Mouse (Mus musculus) hindbrain, embryonic 11.5 days (tissue): ENCODE data around the gene L3mbtl1. TPM values are rescaled to one million over a fixed set of nuclear protein-coding genes. Genes with fewer than 3 reads are reported as not detected.

Source experiments
- ATAC-seq: fragments of 200-750 bp; cut with Nextera tagmentation; 2 replicates; pipeline ENCODE4 v1.8.0; 2017; ENCODE audit warnings: mild to moderate bottlenecking, moderate TSS enrichment, moderate library complexity; ENCODE audit not compliant: low FRiP score
- DNase-seq: peaks from one replicate; pipeline ENCODE4 v3.0.0-alpha.2; 2015; ENCODE audit warnings: low spot score
- H3K27ac ChIP-seq: fragments of 300-500 bp; sonication (generic); 2 replicates; pipeline ENCODE4 v1.5.1; 2014; ENCODE audit warnings: mild to moderate bottlenecking, low read depth, low read length
- H3K27me3 ChIP-seq: fragments of 300-500 bp; sonication (generic); 2 replicates; pipeline ENCODE4 v1.6.1; 2014; ENCODE audit warnings: mild to moderate bottlenecking, low read length, moderate library complexity, mixed read lengths; ENCODE audit not compliant: control insufficient read depth, insufficient read depth
- H3K36me3 ChIP-seq: fragments of 300-500 bp; sonication (generic); 2 replicates; pipeline ENCODE4 v1.6.1; 2014; ENCODE audit warnings: mild to moderate bottlenecking, low read length, moderate library complexity, mixed read lengths; ENCODE audit not compliant: control insufficient read depth, insufficient read depth
- H3K4me1 ChIP-seq: fragments of 300-500 bp; sonication (generic); replicated peaks from 2 replicates; pipeline ENCODE4 v1.6.1; 2014; ENCODE audit warnings: low read length, mixed read lengths; ENCODE audit not compliant: control insufficient read depth, insufficient read depth
- H3K4me2 ChIP-seq: fragments of 300-500 bp; sonication (generic); replicated peaks from 2 replicates; pipeline ENCODE4 v1.6.1; 2014; ENCODE audit warnings: mild to moderate bottlenecking, low read depth, low read length
- H3K4me3 ChIP-seq: fragments of 300-500 bp; sonication (generic); 2 replicates; pipeline ENCODE4 v1.5.1; 2014; ENCODE audit warnings: low read depth, low read length
- H3K9ac ChIP-seq: fragments of 300-500 bp; sonication (generic); 2 replicates; pipeline ENCODE4 v1.6.1; 2014; ENCODE audit warnings: low read depth, low read length
- H3K9me3 ChIP-seq: fragments of 300-500 bp; sonication (generic); 2 replicates; pipeline ENCODE4 v1.6.1; 2016; ENCODE audit warnings: low read length; ENCODE audit not compliant: control insufficient read depth
- WGBS: fragments of 180-500 bp; shearing (Covaris S2); extraction: QIAGEN DNeasy Blood & Tissue Kit; methylation state at CpG from one replicate; pipeline ENCODE4 v1.1.7; 2014; 5-methylcytosine and 5-hydroxymethylcytosine counted together
- polyA plus RNA-seq: library from polyadenylated mRNA; unstranded; fragments of >200 nt; fragmentation: Nextera tagmentation; extraction: Ambion mirVana; gene quantifications from 2 replicates; pipeline ENCODE4 v1.2.1, GENCODE M21; 2014

The L3mbtl1 gene
- polyA plus RNA-seq, 1 experiment from 2014 or later: 0.45 TPM

DNA sequence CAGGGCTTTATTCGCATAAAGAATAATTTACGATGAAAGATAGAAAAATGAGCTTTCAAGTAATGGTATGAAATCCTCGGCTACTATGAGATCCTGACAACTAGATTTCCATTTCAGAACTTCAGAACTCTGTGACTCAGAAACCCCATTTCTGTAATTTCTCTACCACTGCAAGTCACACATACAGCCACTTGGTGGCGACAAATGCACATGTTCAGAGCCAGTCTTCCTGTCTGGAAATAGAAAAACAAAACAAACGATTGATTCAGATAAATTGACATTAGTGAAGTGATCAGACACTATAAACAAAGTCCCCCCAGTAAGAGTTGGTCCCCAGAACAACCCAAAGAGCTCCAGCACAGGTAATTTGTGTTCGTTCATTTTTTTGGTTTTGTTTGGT lies 21.1 kb upstream of the L3mbtl1 start:
- no peak overlapping the region for H3K4me3 ChIP-seq
- H3K27ac ChIP-seq: no peak overlapping the region
- ATAC-seq (no peak), DNase-seq (peak; percentile 70)
- H3K4me1 ChIP-seq: no peaks in the 10 kb centered on the region
- H3K4me2 ChIP-seq: no peak overlapping the region
- no peak overlapping the region for H3K9ac ChIP-seq
- no peaks in the 10 kb centered on the region for H3K9me3 ChIP-seq
- no peaks in the 10 kb centered on the region for H3K36me3 ChIP-seq
- no peaks in the 10 kb centered on the region for H3K27me3 ChIP-seq
- 16% methylated on average over 6 of the region's 6 CpGs for WGBS

DNA sequence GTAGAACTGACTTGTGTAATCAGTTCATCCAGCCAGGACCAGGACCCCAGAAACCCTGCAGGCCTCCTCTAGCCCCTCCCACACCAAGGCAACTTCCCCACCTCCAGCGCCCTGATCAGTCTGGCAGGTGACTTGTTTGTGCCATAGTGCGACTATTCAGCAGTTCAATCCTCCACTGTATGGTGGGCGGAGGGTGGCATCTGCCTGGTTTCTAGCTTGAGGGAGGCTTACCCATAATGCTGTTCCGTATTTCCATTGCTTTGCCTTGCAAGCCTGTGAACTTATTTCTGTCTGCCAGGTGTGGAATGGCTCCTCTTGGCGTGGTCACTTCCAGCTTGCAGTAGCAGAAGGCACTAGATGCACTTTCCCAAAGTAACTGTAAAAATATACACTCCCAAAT lies 20.4 kb upstream of the L3mbtl1 start:
- H3K27me3 ChIP-seq: no peaks in the 10 kb centered on the region
- WGBS: 82% methylated on average over 5 of the region's 5 CpGs
- H3K9me3 ChIP-seq: no peaks in the 10 kb centered on the region
- no peaks in the 10 kb centered on the region for H3K36me3 ChIP-seq
- ATAC-seq (no peak), DNase-seq (no peak)
- no peak overlapping the region for H3K9ac ChIP-seq
- H3K4me1 ChIP-seq: no peaks in the 10 kb centered on the region
- no peak overlapping the region for H3K4me3 ChIP-seq
- H3K4me2 ChIP-seq: no peak overlapping the region
- H3K27ac ChIP-seq: no peak overlapping the region

GRCm38 (mm10) chr2:162924126-162924525 lies 19.1 kb upstream of the L3mbtl1 start:
- Histone ChIP-seq H3K27ac (no peak overlapping the region), H3K9me3 (no peaks in the 10 kb centered on the region), H3K4me3 (no peak overlapping the region), H3K4me2 (no peak overlapping the region), H3K4me1 (no peaks in the 10 kb centered on the region), H3K36me3 (no peaks in the 10 kb centered on the region), H3K9ac (no peak overlapping the region), H3K27me3 (no peaks in the 10 kb centered on the region)
- DNase-seq (no peak), ATAC-seq (no peak)
- 87% methylated on average over 5 of the region's 5 CpGs for WGBS

- DNase-seq: no peak
- WGBS: 65% methylated on average over 3 of the region's 3 CpGs
- peaks cover 2% of the 10 kb centered on the region; the same call in 1 of the 2 replicates for H3K27me3 ChIP-seq
- ATAC-seq: no peak
- H3K36me3 ChIP-seq: no peaks in the 10 kb centered on the region
- H3K4me1 ChIP-seq: 0 out of 2 replicates have a peak, but pooled peaks cover 2% of the 10 kb centered on the region
- H3K9me3 ChIP-seq: no peaks in the 10 kb centered on the region
- no peak overlapping the region for H3K9ac ChIP-seq
- H3K27ac ChIP-seq: no peak overlapping the region
- H3K4me3 ChIP-seq: no peak overlapping the region
- H3K4me2 ChIP-seq: no peak overlapping the region
Measured at GRCm38 (mm10) chr2:162927918-162928585, 15.2 kb upstream of the L3mbtl1 start.

- Histone ChIP-seq H3K27me3 (peaks cover 2% of the 10 kb centered on the region; the same call in 1 of the 2 replicates), H3K9me3 (no peaks in the 10 kb centered on the region), H3K4me3 (no peak overlapping the region), H3K9ac (no peak overlapping the region), H3K27ac (no peak overlapping the region), H3K4me1 (0 out of 2 replicates have a peak, but pooled peaks cover 5% of the 10 kb centered on the region), H3K36me3 (peaks cover 12% of the 10 kb centered on the region), H3K4me2 (no peak overlapping the region)
- DNase-seq (no peak), ATAC-seq (no peak)
- 74% methylated on average over 3 of the region's 3 CpGs for WGBS
Measured at GRCm38 (mm10) chr2:162929704-162930103, 13.6 kb upstream of the L3mbtl1 start.

DNA sequence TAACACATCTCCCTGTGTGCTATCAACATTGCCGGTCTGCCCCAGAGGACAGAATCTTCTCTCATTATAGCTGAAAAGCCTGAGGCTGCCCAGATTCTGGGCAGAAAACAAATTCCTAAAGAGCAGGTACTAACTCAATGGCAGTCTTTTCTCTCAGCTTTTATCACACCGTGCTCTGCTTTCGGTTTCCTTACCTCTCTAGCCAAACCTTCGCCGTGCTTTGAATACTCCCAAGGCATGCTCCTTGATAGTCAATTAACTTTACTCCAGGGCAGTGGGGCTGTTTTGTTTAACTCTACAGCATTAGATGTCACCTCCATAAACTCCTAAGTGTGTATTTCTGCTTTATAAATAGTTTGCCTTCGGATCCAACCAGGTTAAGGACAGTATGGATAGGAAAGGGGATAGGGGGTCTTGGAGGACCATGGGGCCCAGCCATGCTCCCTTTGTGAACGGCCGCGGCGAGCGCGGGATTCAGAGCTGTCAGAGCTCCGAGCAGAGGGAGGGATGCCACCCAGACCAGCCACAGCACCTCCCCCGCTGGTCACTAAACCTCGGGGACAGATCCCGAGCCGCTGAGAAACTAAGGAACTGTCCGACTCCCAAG lies 12.7 kb upstream of the L3mbtl1 start:
- Histone ChIP-seq H3K9ac (peak overlapping the region; percentile 100), H3K36me3 (peaks cover 13% of the 10 kb centered on the region), H3K9me3 (no peaks in the 10 kb centered on the region), H3K27ac (peak overlapping the region; percentile 95), H3K4me1 (0 out of 2 replicates have a peak, but pooled peaks cover 5% of the 10 kb centered on the region), H3K4me3 (peak overlapping the region; percentile 100), H3K27me3 (peaks cover 2% of the 10 kb centered on the region; the same call in 1 of the 2 replicates), H3K4me2 (peak overlapping the region; percentile 64)
- WGBS: 2% methylated on average over 18 of the region's 18 CpGs
- DNase-seq (no peak), ATAC-seq (peak; percentile 0; the same call in 1 of the 2 replicates)

DNA sequence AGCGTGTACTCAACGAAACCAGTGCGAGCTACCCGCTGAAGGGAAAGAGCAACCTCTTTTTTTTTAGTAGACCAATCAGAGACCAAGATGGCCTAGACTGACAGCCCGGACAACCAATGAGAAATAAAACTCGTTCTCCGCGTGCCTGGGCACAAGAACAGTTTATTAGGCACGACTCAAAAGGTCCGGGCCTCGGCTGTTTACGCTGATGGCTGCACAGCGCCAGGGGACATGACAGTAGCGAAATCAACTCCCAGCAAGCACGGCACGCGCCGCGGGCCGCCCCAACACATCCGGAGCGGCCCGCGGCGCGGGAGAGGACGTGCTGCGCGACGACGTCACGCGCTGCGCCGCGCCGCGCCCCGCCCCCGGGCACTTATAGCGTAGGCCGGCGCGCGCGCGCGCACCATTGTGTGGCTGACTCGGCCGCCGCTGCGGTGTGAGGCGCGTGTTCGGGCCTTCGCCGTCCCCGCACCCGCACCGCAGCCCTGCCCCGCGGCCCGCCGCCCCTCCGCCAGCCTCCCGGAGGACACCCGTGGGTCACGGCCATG lies 12.1 kb upstream of the L3mbtl1 start, which contains the start of gene Srsf6:
Gene Srsf6 (plus strand): TSS at position 406 of the 551 bp plus-strand sequence.
- Histone ChIP-seq H3K4me1 (0 out of 2 replicates have a peak, but pooled peaks cover 5% of the 10 kb centered on the region), H3K9me3 (no peaks in the 10 kb centered on the region), H3K27ac (peak within 1 kb of the TSS; percentile 95), H3K27me3 (peaks cover 2% of the 10 kb centered on the region; the same call in 1 of the 2 replicates), H3K36me3 (peaks cover 14% of the 10 kb centered on the region), H3K4me3 (peak within 1 kb of the TSS; percentile 100), H3K4me2 (peak within 1 kb of the TSS; percentile 64), H3K9ac (peak within 1 kb of the TSS; percentile 100)
- WGBS: under 1% methylated on average over 46 of the region's 68 CpGs
- ATAC-seq (peak; percentile 93), DNase-seq (peak; percentile 99)

GRCm38 (mm10) chr2:162931674-162932650 lies 11.3 kb upstream of the L3mbtl1 start:
- Histone ChIP-seq H3K9ac (peak overlapping the region; percentile 100), H3K27me3 (peaks cover 2% of the 10 kb centered on the region; the same call in 1 of the 2 replicates), H3K4me2 (peak overlapping the region; percentile 43), H3K9me3 (no peaks in the 10 kb centered on the region), H3K36me3 (peaks cover 19% of the 10 kb centered on the region), H3K4me1 (0 out of 2 replicates have a peak, but pooled peaks cover 5% of the 10 kb centered on the region), H3K27ac (peak overlapping the region; percentile 95), H3K4me3 (peak overlapping the region; percentile 100)
- DNase-seq (peak; percentile 78), ATAC-seq (peak; percentile 64)
- 1% methylated on average over 39 of the region's 103 CpGs for WGBS
